Mouse (Mus musculus): ENCODE data around the gene Rora.

GRCm38 (mm10) chr9:69181411-69181810 lies 527.8 kb downstream of the Rora start:
- TF ChIP-seq POLR2A (IDR thresholded peaks at IDR 0.05; ENCODE audit: borderline replicate concordance, low read depth, low read length) (no peak), CTCF (IDR thresholded peaks at IDR 0.05; ENCODE audit: low read depth, low read length) (no peak)
